Mouse (Mus musculus) activated CD4-positive, CD25-positive, alpha-beta regulatory T cell, adult 4 months (primary cell): ENCODE data around the gene Prickle1. TPM values are rescaled to one million over a fixed set of nuclear protein-coding genes. Genes with fewer than 3 reads are reported as not detected.

Experiments
- ATAC-seq: one replicate; pipeline ENCODE4 v1.8.0; 2017
- polyA plus RNA-seq, 2 experiments: library from polyadenylated mRNA; unstranded; fragments of 100-300 nt; shearing (Covaris generic); gene quantifications; one replicate each; pipeline ENCODE4 v1.2.1; 2017

Gene Prickle1
- polyA plus RNA-seq, 2 experiments from 2014 or later: 0.66 to 0.73 TPM

DNA sequence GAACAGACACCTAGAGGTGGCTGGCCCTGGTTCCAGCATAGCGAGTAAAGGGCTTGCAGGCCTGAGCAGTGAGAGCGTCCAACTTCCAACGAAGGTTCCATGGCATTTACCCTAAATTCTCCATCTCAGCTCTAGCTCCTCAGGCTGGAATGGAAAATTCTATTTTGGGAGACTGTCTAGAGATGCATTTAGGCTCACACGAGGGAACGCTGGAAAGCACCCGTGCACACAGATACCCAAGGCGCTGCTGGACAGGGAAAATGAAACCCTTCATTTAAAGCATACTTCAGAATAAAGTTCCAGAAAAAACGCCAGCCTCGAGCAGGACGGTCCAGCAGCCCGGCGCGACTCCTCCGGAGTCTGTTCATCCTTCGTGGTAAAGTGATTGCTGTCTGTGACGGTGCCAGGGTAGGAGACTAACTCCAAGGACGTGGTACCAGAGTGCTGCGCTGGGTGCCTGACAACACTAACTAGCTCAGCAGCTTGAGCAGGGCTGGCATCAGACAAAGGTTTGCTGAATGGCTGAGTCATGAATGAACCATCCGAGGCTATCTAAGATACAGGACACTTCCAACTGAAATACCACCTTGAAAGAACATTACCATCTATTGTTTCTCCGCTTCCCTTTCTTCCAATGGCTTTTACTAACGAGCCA lies 57.0 kb downstream of the Prickle1 start:
- ATAC-seq: no peak

DNA sequence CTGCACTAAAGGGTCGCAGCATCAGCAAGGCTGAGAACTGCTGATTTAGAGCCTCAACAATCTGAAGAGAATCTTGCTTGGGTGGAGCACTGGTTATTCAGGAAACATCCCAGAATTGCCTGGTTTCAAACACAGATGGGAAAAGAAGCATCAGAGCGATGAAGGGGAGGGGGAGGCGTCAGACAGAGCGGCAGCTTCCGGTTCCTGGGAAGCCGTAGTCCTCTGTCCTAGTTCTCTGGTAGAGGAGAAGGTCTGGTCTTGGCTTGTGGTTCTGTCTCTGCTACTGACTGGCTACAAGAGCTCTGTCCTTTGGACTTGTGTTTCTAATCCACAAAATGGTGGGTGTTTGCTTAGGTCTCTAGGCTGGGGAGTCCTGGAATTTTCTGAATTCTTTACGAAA lies 57.9 kb downstream of the Prickle1 start:
- no peak for ATAC-seq

DNA sequence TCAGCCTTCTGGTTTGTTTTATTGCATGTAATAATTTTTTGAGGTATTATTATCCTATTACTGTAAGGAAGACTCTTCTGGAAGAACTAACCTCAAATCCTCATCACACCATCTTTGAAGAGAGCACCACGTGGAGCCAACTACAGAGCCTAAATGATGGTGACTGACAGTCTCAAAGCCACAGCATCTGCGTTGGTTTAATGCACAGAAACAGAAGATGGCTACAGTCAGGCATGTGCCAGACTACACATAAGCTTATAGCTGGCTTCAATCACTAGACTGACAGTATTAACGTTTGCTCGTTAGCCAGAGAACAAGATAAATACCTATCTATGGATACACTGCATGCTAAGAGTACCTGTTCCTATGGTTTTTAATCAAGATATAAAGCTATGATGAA lies 59.5 kb downstream of the Prickle1 start:
- no peak for ATAC-seq

- peak; percentile 28 for ATAC-seq
Measured at GRCm38 (mm10) chr15:93530703-93531032, 65.0 kb downstream of the Prickle1 start.

- ATAC-seq: no peak
Measured at GRCm38 (mm10) chr15:93529831-93530702, 65.6 kb downstream of the Prickle1 start.

- no peak for ATAC-seq
Measured at GRCm38 (mm10) chr15:93525305-93525917, 70.3 kb downstream of the Prickle1 start.

GRCm38 (mm10) chr15:93521787-93522180 lies 73.9 kb downstream of the Prickle1 start:
- ATAC-seq: no peak

GRCm38 (mm10) chr15:93521088-93521786 lies 74.5 kb downstream of the Prickle1 start:
- ATAC-seq: no peak

GRCm38 (mm10) chr15:93519836-93520826 lies 75.6 kb downstream of the Prickle1 start:
- no peak for ATAC-seq

DNA sequence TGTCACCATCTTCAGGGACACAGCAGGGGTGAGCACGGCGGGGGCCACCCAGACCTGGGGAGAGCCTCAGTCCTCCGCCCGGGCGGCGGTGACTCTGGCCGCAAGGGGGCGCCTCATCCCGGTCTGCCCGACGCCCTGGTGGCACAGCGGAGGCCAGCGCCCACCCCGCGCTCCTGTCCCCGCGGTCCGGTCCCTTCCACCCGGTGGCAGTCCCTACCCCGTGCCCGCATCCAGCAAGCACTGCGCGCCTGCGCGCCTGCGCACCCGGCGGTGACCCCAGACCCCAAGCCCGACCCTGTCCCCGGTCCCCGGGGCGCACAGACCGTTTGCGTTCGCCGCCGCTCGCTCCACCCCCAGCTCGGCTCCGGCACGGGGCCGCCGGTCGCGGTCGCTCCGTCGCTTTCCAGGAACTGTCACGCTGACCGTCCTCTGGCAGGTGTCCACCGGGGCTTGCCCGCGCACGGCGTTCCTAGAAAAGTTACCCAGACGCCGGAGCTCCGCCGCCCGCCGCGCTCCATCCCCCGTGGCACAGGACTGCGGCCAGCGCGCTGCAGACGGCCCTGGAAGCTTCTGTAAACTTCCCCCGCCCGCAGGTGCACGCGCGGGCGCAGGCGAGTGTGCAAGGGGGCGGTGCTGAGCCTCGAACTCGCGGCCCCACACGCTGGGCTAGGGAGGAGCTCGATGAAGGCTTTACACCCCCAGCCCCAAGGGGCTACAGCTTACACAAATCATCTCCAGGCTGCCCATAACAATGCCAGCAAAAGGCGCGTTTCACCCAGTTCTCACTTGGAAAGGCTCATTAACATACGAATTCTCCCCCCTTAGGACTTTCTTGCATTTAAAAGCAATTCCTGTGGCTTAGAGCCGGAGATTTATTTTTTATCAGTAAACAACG lies 76.5 kb downstream of the Prickle1 start:
- peak; percentile 73 for ATAC-seq

- no peak for ATAC-seq
Measured at GRCm38 (mm10) chr15:93518143-93518902, 77.4 kb downstream of the Prickle1 start.

DNA sequence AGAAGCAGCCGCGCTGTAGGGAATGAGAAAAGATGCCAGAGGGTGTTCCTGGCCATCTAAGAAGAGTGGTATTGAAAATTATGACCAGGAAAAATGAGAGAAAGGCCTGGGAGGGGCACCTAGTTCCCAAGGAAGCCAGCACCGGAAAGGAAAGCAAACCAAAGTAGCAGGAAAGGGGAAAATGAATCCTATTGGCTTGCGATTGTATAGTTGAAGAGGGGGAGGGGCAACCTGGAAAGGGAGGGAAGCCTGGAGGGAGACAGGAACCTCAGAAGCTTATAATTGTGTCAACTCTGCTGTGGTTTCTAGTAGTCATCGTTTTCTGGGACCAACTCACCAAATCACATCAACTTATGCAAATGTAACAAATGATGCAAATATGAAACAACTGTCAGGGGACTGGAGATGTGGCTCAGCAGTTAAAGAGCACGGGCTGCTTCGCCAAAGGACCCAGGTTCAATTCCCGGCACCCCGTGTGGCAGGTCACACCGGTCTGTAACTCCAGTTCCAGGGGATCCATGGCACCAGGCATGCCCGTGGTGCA lies 78.6 kb downstream of the Prickle1 start:
- no peak for ATAC-seq

- ATAC-seq: no peak
Measured at GRCm38 (mm10) chr15:93515316-93515715, 80.4 kb downstream of the Prickle1 start.

GRCm38 (mm10) chr15:93513939-93514341 lies 81.8 kb downstream of the Prickle1 start:
- peak; percentile 71 for ATAC-seq

- ATAC-seq: no peak
Measured at GRCm38 (mm10) chr15:93512437-93512836, 83.3 kb downstream of the Prickle1 start.

- no peak for ATAC-seq
Measured at GRCm38 (mm10) chr15:93510690-93511336, 84.9 kb downstream of the Prickle1 start.

DNA sequence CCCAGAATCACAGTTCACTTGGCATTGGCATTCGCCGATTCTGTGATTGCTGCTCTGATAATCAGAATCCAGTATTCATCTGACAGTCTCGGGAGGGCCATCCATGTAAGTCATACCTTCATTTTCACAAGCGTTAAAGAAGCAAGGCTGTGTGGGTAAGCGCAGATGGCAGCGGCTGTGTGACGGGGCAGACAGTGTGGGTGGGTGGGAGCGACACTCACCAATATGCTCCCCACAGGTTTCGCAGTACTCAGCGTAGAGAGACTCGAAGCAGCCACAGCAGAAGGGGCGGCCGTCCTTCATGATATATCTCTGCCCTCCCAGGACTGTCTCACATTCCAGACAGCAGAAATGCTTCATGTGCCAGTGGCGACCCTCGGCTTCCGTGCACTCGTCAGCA lies 90.9 kb downstream of the Prickle1 start:
- ATAC-seq: no peak

DNA sequence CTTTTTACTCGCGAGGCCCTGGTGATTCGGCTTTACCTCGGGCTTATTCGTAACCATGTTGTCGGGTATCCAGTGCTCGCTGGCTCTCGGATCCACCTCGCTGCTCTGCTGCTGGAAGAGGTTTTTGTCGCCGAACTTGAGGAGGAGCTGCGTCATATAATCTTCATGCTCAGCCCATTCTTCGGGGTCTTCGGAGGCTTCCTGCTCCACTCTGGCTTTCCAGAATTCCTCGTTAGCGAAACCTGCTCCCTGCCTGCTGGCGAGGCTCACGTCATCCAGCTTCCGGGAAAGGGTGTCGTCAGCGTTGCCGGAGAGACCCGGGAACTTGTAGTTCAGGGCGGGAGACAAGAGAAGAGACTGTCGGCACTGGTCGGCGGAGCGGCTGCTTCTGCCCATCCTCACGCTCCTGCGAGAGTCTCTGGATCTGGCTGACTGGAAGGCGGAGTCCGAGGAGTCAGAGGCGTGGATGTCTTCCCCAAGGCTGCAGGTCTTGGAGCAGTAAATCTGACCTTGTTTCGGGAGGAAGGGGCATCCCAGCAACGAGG lies 92.4 kb downstream of the Prickle1 start:
- no peak for ATAC-seq

- ATAC-seq: no peak
Measured at GRCm38 (mm10) chr15:93502703-93503102, 93.0 kb downstream of the Prickle1 start.
